Mouse (Mus musculus): Measurements from ENCODE around the gene Fbxo33. TPM values are rescaled to one million over a fixed set of nuclear protein-coding genes. Genes with fewer than 3 reads are reported as not detected.

Gene Fbxo33
- total and polyA plus RNA-seq, 2 experiments from 2014 or later: 7.4 to 21.1 TPM

- no peaks in the 10 kb centered on the region for H3K27me3 ChIP-seq (ENCODE audit: insufficient read depth, low read length)
- no peak for TF ChIP-seq CTCF (IDR thresholded peaks at IDR 0.05; ENCODE audit: low read depth)
- 92% methylated on average over 3 of the region's 3 CpGs for WGBS
- no peak for ATAC-seq
- no peak overlapping the region for H3K4me3 ChIP-seq (ENCODE audit: low read depth, low read length)
- H3K36me3 ChIP-seq (ENCODE audit: insufficient read depth): peaks cover 36% of the 10 kb centered on the region
- no peak overlapping the region for H3K27ac ChIP-seq (ENCODE audit: low read depth, low read length)
- no peaks in the 10 kb centered on the region for H3K4me1 ChIP-seq (ENCODE audit: insufficient read depth)
- H3K9ac ChIP-seq: no peak overlapping the region
- DNase-seq: no peak
- H3K4me2 ChIP-seq (ENCODE audit: low read depth): no peak overlapping the region
- H3K9me3 ChIP-seq (ENCODE audit: low read length): no peaks in the 10 kb centered on the region
Observed at GRCm38 (mm10) chr12:59177814-59178213, 41.7 kb downstream of the Fbxo33 start.

DNA sequence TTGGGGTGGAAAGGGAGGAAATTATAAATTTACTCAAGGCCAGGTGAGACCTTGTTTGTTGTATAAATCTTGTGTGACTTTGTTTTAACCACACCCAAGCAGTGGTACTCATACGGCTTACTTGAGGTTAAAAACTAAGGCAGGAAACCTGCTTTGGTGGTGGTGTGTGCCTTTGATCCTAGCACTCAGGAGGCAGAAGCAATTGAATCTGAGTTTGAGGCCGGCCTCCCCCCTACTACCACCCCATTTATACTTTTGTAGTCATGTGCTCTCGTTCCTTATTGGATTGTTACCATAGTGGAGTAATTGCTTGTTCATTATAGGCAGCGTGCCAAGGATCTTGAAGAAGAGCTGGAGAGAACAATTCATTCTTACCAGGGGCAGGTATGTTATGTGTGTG lies 49.6 kb downstream of the Fbxo33 start:
- no peak for TF ChIP-seq CTCF (IDR thresholded peaks at IDR 0.05; ENCODE audit: low read depth)
- no peak for ATAC-seq
- WGBS: 67% methylated on average over 4 of the region's 4 CpGs

DNA sequence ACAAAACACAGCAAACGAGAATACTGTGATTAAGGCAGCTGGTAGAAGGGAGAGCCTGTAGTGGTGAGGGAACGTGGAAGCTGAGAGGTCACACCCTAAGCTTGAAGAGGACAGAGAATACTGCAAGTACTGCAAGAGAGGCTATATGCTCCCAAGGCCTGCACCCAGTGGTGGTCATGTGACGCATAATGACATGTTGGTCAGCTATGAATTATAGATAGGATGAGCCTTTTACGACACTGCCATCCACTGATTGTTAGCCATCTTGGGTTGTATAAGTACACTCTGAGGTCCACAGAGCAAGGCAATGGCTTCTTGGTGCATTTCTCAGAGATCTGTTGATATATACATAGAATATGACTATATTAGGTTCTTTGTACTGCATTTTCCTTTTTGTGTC lies 53.0 kb downstream of the Fbxo33 start:
- WGBS: 91% methylated on average over 4 of the region's 4 CpGs
- DNase-seq: no peak
- H3K36me3 ChIP-seq (ENCODE audit: insufficient read depth): peaks cover 44% of the 10 kb centered on the region

More for the DNA sequence above, 49.6 kb downstream of the Fbxo33 start:
- no peak for DNase-seq
- H3K4me2 ChIP-seq (ENCODE audit: low read depth): no peak overlapping the region
- no peaks in the 10 kb centered on the region for H3K27me3 ChIP-seq (ENCODE audit: insufficient read depth, low read length)
- H3K36me3 ChIP-seq (ENCODE audit: insufficient read depth): peaks cover 22% of the 10 kb centered on the region
- H3K4me1 ChIP-seq (ENCODE audit: insufficient read depth): no peaks in the 10 kb centered on the region
- H3K27ac ChIP-seq (ENCODE audit: low read depth, low read length): no peak overlapping the region
- no peak overlapping the region for H3K9ac ChIP-seq
- H3K9me3 ChIP-seq (ENCODE audit: low read length): no peaks in the 10 kb centered on the region
- no peak overlapping the region for H3K4me3 ChIP-seq (ENCODE audit: low read depth, low read length)

GRCm38 (mm10) chr12:59164522-59164921 lies 55.0 kb downstream of the Fbxo33 start:
- Histone ChIP-seq H3K36me3 (ENCODE audit: insufficient read depth) (peaks cover 47% of the 10 kb centered on the region), H3K4me3 (ENCODE audit: low read depth, low read length) (no peak overlapping the region), H3K4me1 (ENCODE audit: insufficient read depth) (no peaks in the 10 kb centered on the region), H3K27ac (ENCODE audit: low read depth, low read length) (no peak overlapping the region), H3K4me2 (ENCODE audit: low read depth) (no peak overlapping the region), H3K9ac (no peak overlapping the region), H3K9me3 (ENCODE audit: low read length) (no peaks in the 10 kb centered on the region), H3K27me3 (ENCODE audit: insufficient read depth, low read length) (no peaks in the 10 kb centered on the region)
- DNase-seq (no peak), ATAC-seq (no peak)
- TF ChIP-seq CTCF (IDR thresholded peaks at IDR 0.05; ENCODE audit: low read depth): no peak
- WGBS: 93% methylated on average over 6 of the region's 6 CpGs

More for the DNA sequence above, 53.0 kb downstream of the Fbxo33 start:
- H3K4me1 ChIP-seq (ENCODE audit: insufficient read depth): no peaks in the 10 kb centered on the region
- no peaks in the 10 kb centered on the region for H3K9me3 ChIP-seq (ENCODE audit: low read length)
- no peaks in the 10 kb centered on the region for H3K27me3 ChIP-seq (ENCODE audit: insufficient read depth, low read length)
- H3K4me2 ChIP-seq (ENCODE audit: low read depth): no peak overlapping the region
- H3K27ac ChIP-seq (ENCODE audit: low read depth, low read length): no peak overlapping the region
- H3K4me3 ChIP-seq (ENCODE audit: low read depth, low read length): no peak overlapping the region
- H3K9ac ChIP-seq: no peak overlapping the region
- no peak for ATAC-seq
- no peak for TF ChIP-seq CTCF (IDR thresholded peaks at IDR 0.05; ENCODE audit: low read depth)

DNA sequence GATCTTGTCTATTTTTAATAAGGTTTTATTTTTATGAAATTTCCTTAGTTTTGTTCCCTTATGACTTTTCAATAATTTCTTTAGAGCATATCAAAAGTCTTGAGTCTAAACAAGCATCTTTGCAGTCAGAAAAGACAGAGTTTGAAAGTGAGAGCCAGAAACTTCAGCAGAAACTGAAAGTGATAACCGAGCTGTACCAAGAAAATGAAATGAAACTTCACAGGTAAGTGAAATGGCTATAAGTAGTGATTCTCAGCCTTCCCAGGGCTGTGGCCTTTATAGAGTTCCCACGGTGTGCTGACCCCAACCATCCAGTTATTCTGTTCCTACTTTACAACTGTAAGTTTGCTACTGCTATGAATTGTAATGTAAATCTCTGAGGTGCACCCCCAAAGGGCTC lies 56.7 kb downstream of the Fbxo33 start:
- H3K9me3 ChIP-seq (ENCODE audit: low read length): no peaks in the 10 kb centered on the region
- no peak overlapping the region for H3K4me2 ChIP-seq (ENCODE audit: low read depth)
- no peak overlapping the region for H3K9ac ChIP-seq
- no peak overlapping the region for H3K4me3 ChIP-seq (ENCODE audit: low read depth, low read length)
- DNase-seq (no peak), ATAC-seq (no peak)
- H3K4me1 ChIP-seq (ENCODE audit: insufficient read depth): no peaks in the 10 kb centered on the region
- 94% methylated on average over 2 of the region's 2 CpGs for WGBS
- H3K36me3 ChIP-seq (ENCODE audit: insufficient read depth): peaks cover 57% of the 10 kb centered on the region
- no peaks in the 10 kb centered on the region for H3K27me3 ChIP-seq (ENCODE audit: insufficient read depth, low read length)
- TF ChIP-seq CTCF (IDR thresholded peaks at IDR 0.05; ENCODE audit: low read depth): no peak
- H3K27ac ChIP-seq (ENCODE audit: low read depth, low read length): no peak overlapping the region

- H3K36me3 ChIP-seq (ENCODE audit: insufficient read depth): peaks cover 62% of the 10 kb centered on the region
- H3K4me3 ChIP-seq (ENCODE audit: low read depth, low read length): no peak overlapping the region
- H3K27me3 ChIP-seq (ENCODE audit: insufficient read depth, low read length): no peaks in the 10 kb centered on the region
- H3K9me3 ChIP-seq (ENCODE audit: low read length): no peaks in the 10 kb centered on the region
- 62% methylated on average over 2 of the region's 2 CpGs for WGBS
- DNase-seq (no peak), ATAC-seq (no peak)
- no peak for TF ChIP-seq CTCF (IDR thresholded peaks at IDR 0.05; ENCODE audit: low read depth)
- no peak overlapping the region for H3K4me2 ChIP-seq (ENCODE audit: low read depth)
- H3K4me1 ChIP-seq (ENCODE audit: insufficient read depth): no peaks in the 10 kb centered on the region
- no peak overlapping the region for H3K9ac ChIP-seq
- H3K27ac ChIP-seq (ENCODE audit: low read depth, low read length): no peak overlapping the region
Observed at GRCm38 (mm10) chr12:59161091-59161490, 58.4 kb downstream of the Fbxo33 start.

Small RNAs within 50 kb of the gene (microRNA-seq; reads per million reads assigned to microRNA genes)
- 0 reads per million in 2 experiments for gene Gm27284

Other genes with a start within 250 kb of the Fbxo33 start
- 156 and 159 TPM in 2 replicates for gene Sec23a, start 207.7 kb downstream of the Fbxo33 start, total RNA-seq (2014; rRNA removed)
- 84.4 and 95.5 TPM in 2 replicates for gene Sec23a, start 207.7 kb downstream of the Fbxo33 start, polyA plus RNA-seq (2015; fragmentation: Nextera tagmentation; extraction: Ambion mirVana)
- 5.5 and 6.7 TPM in 2 replicates for gene Gemin2, start 206.3 kb downstream of the Fbxo33 start, total RNA-seq (2014; rRNA removed)
- gene Gemin2, start 206.3 kb downstream of the Fbxo33 start, polyA plus RNA-seq (2015; fragmentation: Nextera tagmentation; extraction: Ambion mirVana): 9.3 and 10.8 TPM in 2 replicates
- gene Trappc6b, start 158.3 kb downstream of the Fbxo33 start, total RNA-seq (2014; rRNA removed): 64.8 and 68.3 TPM in 2 replicates
- gene Trappc6b, start 158.3 kb downstream of the Fbxo33 start, polyA plus RNA-seq (2015; fragmentation: Nextera tagmentation; extraction: Ambion mirVana): 168 and 178 TPM in 2 replicates
- 21.9 and 28.8 TPM in 2 replicates for gene Pnn, start 152.8 kb downstream of the Fbxo33 start, total RNA-seq (2014; rRNA removed)
- 38.1 and 50.3 TPM in 2 replicates for gene Pnn, start 152.8 kb downstream of the Fbxo33 start, polyA plus RNA-seq (2015; fragmentation: Nextera tagmentation; extraction: Ambion mirVana)
- gene Mia2, start 123.9 kb downstream of the Fbxo33 start, total RNA-seq (2014; rRNA removed): 24.2 and 29.6 TPM in 2 replicates
- gene Mia2, start 123.9 kb downstream of the Fbxo33 start, polyA plus RNA-seq (2015; fragmentation: Nextera tagmentation; extraction: Ambion mirVana): 21.5 and 26.9 TPM in 2 replicates